Mouse (Mus musculus): Measurements from ENCODE around the gene Tbc1d16.

- TF ChIP-seq POLR2A (IDR thresholded peaks at IDR 0.05; ENCODE audit: borderline replicate concordance, extremely low read depth, low read depth, low read length) (no peak), CTCF (IDR thresholded peaks at IDR 0.05; ENCODE audit: insufficient read depth, low read length) (peak; percentile 97)
Measured at GRCm38 (mm10) chr11:119206562-119206961, 21.7 kb downstream of the Tbc1d16 start.
